Mouse (Mus musculus): Measurements from ENCODE around the gene Xaf1. TPM values are rescaled to one million over a fixed set of nuclear protein-coding genes. Genes with fewer than 3 reads are reported as not detected.

Xaf1 gene
- polyA plus RNA-seq, 1 experiment: 1.4 TPM

- H3K27me3 ChIP-seq (ENCODE audit: control insufficient read depth, insufficient read depth, low read length): no peaks in the 10 kb centered on the region
These were observed 28.1 kb upstream of the Xaf1 start for GRCm38 (mm10) chr11:72273341-72273740.

DNA sequence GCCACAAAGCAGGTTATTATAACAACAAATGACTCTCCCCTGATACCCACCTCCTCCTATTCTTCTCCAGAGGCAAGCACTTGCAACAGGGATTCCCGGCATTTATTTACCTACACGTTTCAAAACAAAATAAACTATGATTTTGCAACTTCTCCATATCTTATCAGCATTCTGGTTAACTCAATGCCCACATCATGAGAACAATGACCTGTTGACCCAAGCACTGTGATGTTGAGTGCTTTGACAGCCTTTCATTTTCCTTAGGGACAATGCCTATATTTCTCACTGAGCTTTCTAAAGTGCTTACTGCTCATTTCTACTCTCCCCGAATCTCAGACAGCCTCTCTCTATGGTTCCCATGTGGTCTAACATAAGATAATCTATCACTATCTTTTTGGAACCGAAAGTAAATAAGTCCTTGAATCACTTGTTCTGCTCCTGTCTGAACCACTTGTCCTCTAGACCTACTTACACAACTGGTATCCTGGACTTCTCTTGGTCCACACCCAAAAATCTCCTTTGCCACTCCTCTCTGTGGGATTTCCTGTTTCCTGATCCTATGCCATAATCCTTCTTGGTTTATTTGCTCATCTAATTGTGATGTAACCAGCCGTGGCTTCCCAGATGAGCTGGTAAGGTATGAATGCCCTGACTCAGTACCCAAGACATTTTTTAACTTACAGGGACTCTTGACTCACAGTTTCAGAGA, 20.1 kb upstream of the Xaf1 start:
- H3K27me3 ChIP-seq (ENCODE audit: control insufficient read depth, insufficient read depth, low read length): no peaks in the 10 kb centered on the region
- TF ChIP-seq POLR2A (IDR thresholded peaks at IDR 0.05; ENCODE audit: control insufficient read depth, low read depth, low read length) (no peak), CTCF (IDR thresholded peaks at IDR 0.05; ENCODE audit: control insufficient read depth, insufficient read depth, insufficient replicate concordance, low read depth, low read length) (no peak)
- no peak overlapping the region for H3K27ac ChIP-seq (ENCODE audit: control insufficient read depth, insufficient read depth, low read depth, low read length)
- no peaks in the 10 kb centered on the region for H3K36me3 ChIP-seq (ENCODE audit: control insufficient read depth, insufficient read depth, low read length)
- peak overlapping the region; percentile 78; the same call in 1 of the 2 replicates for H3K4me3 ChIP-seq (ENCODE audit: control insufficient read depth, low read depth, low read length)
- no peaks in the 10 kb centered on the region for H3K4me1 ChIP-seq (ENCODE audit: control insufficient read depth, insufficient read depth, low read length)

More at GRCm38 (mm10) chr11:72273341-72273740, 28.1 kb upstream of the Xaf1 start:
- H3K36me3 ChIP-seq (ENCODE audit: control insufficient read depth, insufficient read depth, low read length): no peaks in the 10 kb centered on the region
- no peaks in the 10 kb centered on the region for H3K4me1 ChIP-seq (ENCODE audit: control insufficient read depth, insufficient read depth, low read length)
- no peak overlapping the region for H3K4me3 ChIP-seq (ENCODE audit: control insufficient read depth, low read depth, low read length)
- no peak overlapping the region for H3K27ac ChIP-seq (ENCODE audit: control insufficient read depth, insufficient read depth, low read depth, low read length)
- no peak for TF ChIP-seq POLR2A (IDR thresholded peaks at IDR 0.05; ENCODE audit: control insufficient read depth, low read depth, low read length)
- no peak for TF ChIP-seq CTCF (IDR thresholded peaks at IDR 0.05; ENCODE audit: control insufficient read depth, insufficient read depth, insufficient replicate concordance, low read depth, low read length)

GRCm38 (mm10) chr11:72281852-72282400, 19.5 kb upstream of the Xaf1 start:
- H3K27ac ChIP-seq (ENCODE audit: control insufficient read depth, insufficient read depth, low read depth, low read length): no peak overlapping the region
- TF ChIP-seq CTCF (IDR thresholded peaks at IDR 0.05; ENCODE audit: control insufficient read depth, insufficient read depth, insufficient replicate concordance, low read depth, low read length) (no peak), POLR2A (IDR thresholded peaks at IDR 0.05; ENCODE audit: control insufficient read depth, low read depth, low read length) (no peak)

GRCm38 (mm10) chr11:72283486-72284224, 17.8 kb upstream of the Xaf1 start:
- TF ChIP-seq CTCF (IDR thresholded peaks at IDR 0.05; ENCODE audit: control insufficient read depth, insufficient read depth, insufficient replicate concordance, low read depth, low read length) (no peak), POLR2A (IDR thresholded peaks at IDR 0.05; ENCODE audit: control insufficient read depth, low read depth, low read length) (no peak)
- H3K4me1 ChIP-seq (ENCODE audit: control insufficient read depth, insufficient read depth, low read length): no peaks in the 10 kb centered on the region

More at GRCm38 (mm10) chr11:72281852-72282400, 19.5 kb upstream of the Xaf1 start:
- H3K27me3 ChIP-seq (ENCODE audit: control insufficient read depth, insufficient read depth, low read length): no peaks in the 10 kb centered on the region
- no peaks in the 10 kb centered on the region for H3K36me3 ChIP-seq (ENCODE audit: control insufficient read depth, insufficient read depth, low read length)
- H3K4me1 ChIP-seq (ENCODE audit: control insufficient read depth, insufficient read depth, low read length): no peaks in the 10 kb centered on the region
- peak overlapping the region; percentile 66 for H3K4me3 ChIP-seq (ENCODE audit: control insufficient read depth, low read depth, low read length)

DNA sequence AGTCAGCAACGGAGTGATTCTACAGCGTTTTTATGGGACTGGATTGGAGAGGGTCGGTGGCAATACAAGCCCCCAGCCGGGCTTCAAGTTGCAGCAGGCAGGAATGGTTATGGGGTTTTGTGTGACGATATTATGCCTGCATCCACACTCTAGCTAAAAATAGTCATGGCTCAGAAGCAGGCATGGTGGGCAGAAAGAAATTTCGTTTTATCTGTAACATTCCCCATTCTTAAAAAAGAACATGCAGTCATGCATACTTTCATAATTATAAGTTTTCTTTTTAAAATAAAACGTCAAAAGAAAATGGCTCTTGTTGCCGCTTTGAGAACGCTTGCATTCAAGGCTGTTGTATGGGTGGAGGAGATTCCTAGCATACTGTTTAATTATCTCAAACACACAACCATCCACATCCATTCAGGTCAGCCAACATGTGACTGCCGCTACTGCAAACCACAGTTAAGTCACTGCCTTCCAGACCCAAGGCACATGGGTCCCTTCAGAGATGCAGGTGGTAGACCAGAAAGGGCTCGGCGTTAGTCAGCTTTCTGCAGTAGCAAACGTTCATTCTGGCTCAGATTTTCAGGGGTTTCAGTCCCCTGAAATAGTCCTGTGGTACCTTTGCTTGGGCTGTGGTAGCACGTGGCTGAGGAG, 16.8 kb upstream of the Xaf1 start:
- Histone ChIP-seq H3K27me3 (ENCODE audit: control insufficient read depth, insufficient read depth, low read length) (no peaks in the 10 kb centered on the region), H3K27ac (ENCODE audit: control insufficient read depth, insufficient read depth, low read depth, low read length) (no peak overlapping the region), H3K4me1 (ENCODE audit: control insufficient read depth, insufficient read depth, low read length) (no peaks in the 10 kb centered on the region), H3K36me3 (ENCODE audit: control insufficient read depth, insufficient read depth, low read length) (no peaks in the 10 kb centered on the region), H3K4me3 (ENCODE audit: control insufficient read depth, low read depth, low read length) (no peak overlapping the region)
- TF ChIP-seq CTCF (IDR thresholded peaks at IDR 0.05; ENCODE audit: control insufficient read depth, insufficient read depth, insufficient replicate concordance, low read depth, low read length) (no peak), POLR2A (IDR thresholded peaks at IDR 0.05; ENCODE audit: control insufficient read depth, low read depth, low read length) (no peak)

More at GRCm38 (mm10) chr11:72283486-72284224, 17.8 kb upstream of the Xaf1 start:
- Histone ChIP-seq H3K27ac (ENCODE audit: control insufficient read depth, insufficient read depth, low read depth, low read length) (no peak overlapping the region), H3K4me3 (ENCODE audit: control insufficient read depth, low read depth, low read length) (no peak overlapping the region), H3K27me3 (ENCODE audit: control insufficient read depth, insufficient read depth, low read length) (no peaks in the 10 kb centered on the region), H3K36me3 (ENCODE audit: control insufficient read depth, insufficient read depth, low read length) (no peaks in the 10 kb centered on the region)

DNA sequence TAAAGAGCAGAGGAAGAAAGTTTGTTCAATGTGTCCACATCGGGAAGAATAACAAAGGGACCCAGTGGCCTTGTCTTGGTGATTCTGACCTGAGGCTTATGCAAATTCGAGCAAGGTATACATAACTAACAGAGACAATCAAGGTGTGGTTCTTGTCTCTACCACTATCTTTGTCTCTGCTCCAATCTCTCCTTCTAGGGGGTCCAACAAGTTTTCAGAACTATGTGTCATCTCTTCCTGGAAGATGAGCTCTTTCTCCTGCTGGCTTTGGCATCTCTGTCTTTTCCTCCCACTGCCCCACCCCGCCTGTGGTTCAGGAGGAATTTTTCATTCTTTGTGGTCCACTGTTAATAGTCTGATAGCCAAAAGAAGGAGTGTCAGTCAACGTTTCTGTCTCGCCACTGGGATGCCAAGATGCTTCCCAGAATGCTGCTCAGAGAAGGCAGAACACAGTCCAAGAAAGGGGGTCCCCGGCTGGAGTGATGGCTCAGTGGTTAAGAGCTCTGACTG, 15.4 kb upstream of the Xaf1 start:
- TF ChIP-seq CTCF (IDR thresholded peaks at IDR 0.05; ENCODE audit: control insufficient read depth, insufficient read depth, insufficient replicate concordance, low read depth, low read length): no peak
- TF ChIP-seq POLR2A (IDR thresholded peaks at IDR 0.05; ENCODE audit: control insufficient read depth, low read depth, low read length): no peak
- Histone ChIP-seq H3K4me1 (ENCODE audit: control insufficient read depth, insufficient read depth, low read length) (no peaks in the 10 kb centered on the region), H3K36me3 (ENCODE audit: control insufficient read depth, insufficient read depth, low read length) (no peaks in the 10 kb centered on the region), H3K27me3 (ENCODE audit: control insufficient read depth, insufficient read depth, low read length) (no peaks in the 10 kb centered on the region), H3K4me3 (ENCODE audit: control insufficient read depth, low read depth, low read length) (no peak overlapping the region), H3K27ac (ENCODE audit: control insufficient read depth, insufficient read depth, low read depth, low read length) (no peak overlapping the region)
